Mouse (Mus musculus) CH12.LX (cell line): ENCODE measurements around the gene Zfp213.

Experiments
- CTCF ChIP-seq, 2 experiments: IDR thresholded peaks in 1 of 2; conservative IDR thresholded peaks in 1 of 2; 2 replicates each; pipeline ENCODE4 v1.5.1; 2011 to 2012; ENCODE audit warnings: low read depth in 2 of 2, low read length in 2 of 2, improper control_type of control experiment in 1 of 2, inconsistent platforms in 1 of 2, mild to moderate bottlenecking in 1 of 2, moderate library complexity in 1 of 2
- ELF1 ChIP-seq: IDR thresholded peaks from 2 replicates; pipeline ENCODE4 v1.6.1; 2014; ENCODE audit warnings: low read depth, mild to moderate bottlenecking, inconsistent platforms, low read length, improper control_type of control experiment
- GABPA ChIP-seq: IDR thresholded peaks from 2 replicates; pipeline ENCODE4 v1.6.1; 2012; ENCODE audit warnings: low read depth, low read length, improper control_type of control experiment, inconsistent platforms; ENCODE audit not compliant: insufficient replicate concordance
- HCFC1 ChIP-seq: IDR thresholded peaks from 2 replicates; pipeline ENCODE4 v1.6.1; 2012; ENCODE audit warnings: low read depth, mild to moderate bottlenecking, inconsistent platforms, low read length, improper control_type of control experiment
- PAX5 ChIP-seq: IDR thresholded peaks from 2 replicates; pipeline ENCODE4 v1.6.1; 2012; ENCODE audit warnings: low read length, inconsistent platforms, mixed read lengths
- POLR2A ChIP-seq: IDR thresholded peaks from 2 replicates; pipeline ENCODE4 v1.6.1; 2011; ENCODE audit warnings: low read depth, mild to moderate bottlenecking, improper control_type of control experiment, low read length
- SIN3A ChIP-seq: IDR thresholded peaks from 2 replicates; pipeline ENCODE4 v1.6.1; 2012; ENCODE audit warnings: low read length, improper control_type of control experiment, inconsistent platforms
- USF2 ChIP-seq: conservative IDR thresholded peaks from 2 replicates; pipeline ENCODE4 v1.6.1; 2011; ENCODE audit warnings: low read depth, low read length, improper control_type of control experiment

DNA sequence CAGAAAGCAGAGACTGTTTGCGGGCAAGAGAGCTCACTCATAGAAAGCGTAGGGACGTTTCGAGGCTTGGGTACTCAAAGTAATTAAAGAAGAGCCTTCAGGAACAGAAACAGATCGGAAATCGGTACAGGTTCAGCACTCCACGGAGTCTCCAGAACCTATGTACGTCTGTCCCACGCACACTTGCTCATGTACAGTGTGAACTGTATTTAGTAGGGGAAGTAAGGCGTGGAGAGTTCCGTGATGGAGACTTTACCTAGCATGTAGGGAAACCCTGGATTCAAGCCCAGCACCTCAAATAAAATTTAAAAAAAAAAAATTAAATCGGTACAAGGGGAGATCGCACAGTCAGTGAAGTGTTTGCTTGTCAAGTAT, 28.9 kb upstream of the Zfp213 start:
- no peak for TF ChIP-seq POLR2A
- no peak for TF ChIP-seq GABPA
- no peak for TF ChIP-seq CTCF (conservative IDR thresholded peaks at IDR 0.05 in 1 of 2, IDR thresholded peaks at IDR 0.05 in 1 of 2; ENCODE audit: low read depth in 2 of 2, low read length in 2 of 2)
- 0 out of 2 replicates have a peak, but pooled peaks have one; percentile 5 for TF ChIP-seq SIN3A
- TF ChIP-seq PAX5, result no peak
- TF ChIP-seq ELF1, result no peak
- TF ChIP-seq HCFC1, result no peak
- TF ChIP-seq USF2, result no peak
